Mouse (Mus musculus) olfactory bulb, adult 2 months (tissue): Measurements from ENCODE around the gene Blcap. TPM values are rescaled to one million over a fixed set of nuclear protein-coding genes. Genes with fewer than 3 reads are reported as not detected.

Experiments
- H3K27ac ChIP-seq: fragments of 200-500 bp; 2 replicates; pipeline ENCODE4 v1.5.1; 2012; ENCODE audit warnings: low read depth, low read length; ENCODE audit not compliant: insufficient read depth
- H3K4me1 ChIP-seq: fragments of 200-500 bp; 2 replicates; pipeline ENCODE4 v1.6.1; 2012; ENCODE audit warnings: low read length; ENCODE audit not compliant: control insufficient read depth, insufficient read depth
- H3K4me3 ChIP-seq: fragments of 200-500 bp; 2 replicates; pipeline ENCODE4 v1.5.1; 2012; ENCODE audit warnings: mild to moderate bottlenecking, low read depth, low read length, moderate library complexity; ENCODE audit not compliant: insufficient read depth
- CTCF ChIP-seq: fragments of 200-500 bp; IDR thresholded peaks from 2 replicates; pipeline ENCODE4 v1.5.1; 2012; ENCODE audit warnings: low read depth, mild to moderate bottlenecking, low read length, moderate library complexity; ENCODE audit not compliant: insufficient read depth
- POLR2A ChIP-seq: fragments of 200-500 bp; IDR thresholded peaks from 2 replicates; pipeline ENCODE4 v1.6.1; 2012; ENCODE audit warnings: mild to moderate bottlenecking, low read depth, low read length, moderate library complexity; ENCODE audit not compliant: insufficient read depth
- WGBS: fragments of 180-500 bp; shearing (Covaris S2); methylation state at CpG from one replicate; pipeline ENCODE4 v1.1.7; 2018; 5-methylcytosine and 5-hydroxymethylcytosine counted together
- polyA plus RNA-seq: library from polyadenylated mRNA; stranded (reverse); fragments of >200 nt; gene quantifications from 2 replicates; pipeline ENCODE4 v1.2.4, GENCODE M21; 2012; ENCODE audit warnings: low replicate concordance; ENCODE audit not compliant: missing spikeins, insufficient read depth, insufficient read length

Blcap gene
- polyA plus RNA-seq, 1 experiment = not detected

- 40% methylated on average over 2 of the region's 2 CpGs for WGBS
- H3K27ac ChIP-seq = no peak overlapping the region
- H3K4me3 ChIP-seq = no peak overlapping the region
- no peak for TF ChIP-seq CTCF
- no peak for TF ChIP-seq POLR2A
- H3K4me1 ChIP-seq = peaks cover 6% of the 10 kb centered on the region
Observed at GRCm38 (mm10) chr2:157572786-157573185, 1.7 kb upstream of the Blcap start.

DNA sequence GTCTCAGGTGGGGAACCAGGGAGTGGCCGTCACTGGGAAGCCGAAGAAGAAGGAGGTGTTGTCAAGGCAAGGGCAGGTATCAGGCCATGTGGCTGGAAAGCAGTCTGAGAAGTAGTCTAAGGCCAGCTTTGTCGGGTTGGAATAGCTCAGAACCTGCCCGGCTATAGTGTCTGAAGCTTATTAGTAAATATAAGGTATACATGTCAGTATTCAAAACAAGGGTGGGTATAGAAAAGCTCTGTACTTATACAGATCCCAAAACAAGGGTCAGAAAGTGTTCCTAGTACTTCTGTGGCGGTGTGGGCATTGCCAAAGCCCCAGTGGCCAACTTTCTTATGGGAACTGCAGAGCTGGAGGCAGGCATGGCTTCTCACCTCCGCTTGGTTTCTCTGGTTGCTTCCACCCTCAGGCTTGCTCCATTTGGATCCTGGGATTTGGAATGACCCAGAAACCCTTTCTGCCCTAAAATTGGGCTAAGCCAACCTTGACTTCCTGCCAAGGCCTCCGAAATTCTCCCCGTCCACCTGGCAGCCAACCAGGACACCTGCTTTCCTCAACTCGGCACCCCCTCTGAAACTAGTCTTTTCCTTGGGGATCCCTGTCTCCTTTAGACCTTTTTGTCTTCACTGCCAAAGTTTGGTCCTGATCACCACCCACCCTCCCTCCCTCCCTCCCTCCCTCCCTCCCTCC, 1.1 kb downstream of the Blcap start:
- TF ChIP-seq POLR2A (no peak), CTCF (no peak)
- 61% methylated on average over 9 of the region's 9 CpGs for WGBS
- Histone ChIP-seq H3K4me1 (peaks cover 10% of the 10 kb centered on the region), H3K27ac (no peak overlapping the region), H3K4me3 (no peak overlapping the region)

DNA sequence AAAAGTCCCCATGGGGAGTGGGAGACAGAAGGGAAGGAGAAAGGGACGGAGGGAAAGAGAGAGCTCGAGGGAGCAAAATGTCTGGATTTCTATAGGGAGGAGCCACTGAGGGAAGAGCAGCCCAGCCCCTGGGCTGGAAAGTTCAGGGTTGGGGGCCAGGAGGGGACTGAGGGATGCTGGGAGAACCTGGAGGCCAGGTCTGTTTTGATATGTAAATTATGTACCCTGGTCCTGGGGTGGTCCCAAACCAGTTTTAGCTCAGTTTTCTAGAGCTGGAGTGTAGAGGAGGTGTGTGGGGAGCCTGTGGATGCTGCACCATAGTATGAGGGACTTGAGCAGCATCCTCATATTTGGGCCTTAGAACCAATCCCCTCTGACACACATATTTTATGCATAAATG, 2.2 kb downstream of the Blcap start:
- peaks cover 10% of the 10 kb centered on the region for H3K4me1 ChIP-seq
- H3K4me3 ChIP-seq = no peak overlapping the region
- 47% methylated on average over 2 of the region's 2 CpGs for WGBS
- TF ChIP-seq POLR2A (no peak), CTCF (no peak)
- H3K27ac ChIP-seq = no peak overlapping the region

GRCm38 (mm10) chr2:157567235-157567961, 3.7 kb downstream of the Blcap start:
- WGBS = 84% methylated on average over 11 of the region's 11 CpGs

GRCm38 (mm10) chr2:157566260-157566952, 4.7 kb downstream of the Blcap start:
- TF ChIP-seq CTCF (no peak), POLR2A (peak; percentile 49; the same call in 1 of the 2 replicates)
- H3K4me3 ChIP-seq = peak overlapping the region; percentile 87
- peaks cover 14% of the 10 kb centered on the region for H3K4me1 ChIP-seq
- H3K27ac ChIP-seq = peak overlapping the region; percentile 99
- WGBS = 0% methylated on average over 36 of the region's 36 CpGs

More at GRCm38 (mm10) chr2:157567235-157567961, 3.7 kb downstream of the Blcap start:
- Histone ChIP-seq H3K4me3 (no peak overlapping the region), H3K27ac (no peak overlapping the region), H3K4me1 (peaks cover 8% of the 10 kb centered on the region)
- no peak for TF ChIP-seq CTCF
- no peak for TF ChIP-seq POLR2A

DNA sequence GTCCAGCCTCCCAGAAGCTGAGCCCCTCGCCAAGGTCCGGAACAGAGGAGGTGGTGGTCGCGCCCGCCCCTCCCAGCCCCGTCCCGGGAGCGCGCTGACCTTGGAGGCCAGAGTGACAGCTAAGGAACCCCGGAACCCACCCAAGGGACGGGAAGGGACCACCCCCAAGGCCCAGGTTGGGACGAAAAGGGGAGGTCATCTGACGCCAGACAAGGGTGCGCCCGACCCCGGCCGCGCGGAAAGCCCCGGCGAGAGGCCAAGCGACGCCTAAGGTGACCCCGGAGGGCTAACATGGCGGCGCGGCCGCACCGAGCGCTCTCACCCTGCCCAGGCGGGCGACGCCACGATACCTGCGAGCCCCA, 5.2 kb downstream of the Blcap start:
- peaks cover 16% of the 10 kb centered on the region for H3K4me1 ChIP-seq
- no peak for TF ChIP-seq CTCF
- 0 out of 2 replicates have a peak, but pooled peaks have one; percentile 7 for TF ChIP-seq POLR2A
- WGBS = under 1% methylated on average over 35 of the region's 35 CpGs
- peak overlapping the region; percentile 87 for H3K4me3 ChIP-seq
- H3K27ac ChIP-seq = peak overlapping the region; percentile 99

DNA sequence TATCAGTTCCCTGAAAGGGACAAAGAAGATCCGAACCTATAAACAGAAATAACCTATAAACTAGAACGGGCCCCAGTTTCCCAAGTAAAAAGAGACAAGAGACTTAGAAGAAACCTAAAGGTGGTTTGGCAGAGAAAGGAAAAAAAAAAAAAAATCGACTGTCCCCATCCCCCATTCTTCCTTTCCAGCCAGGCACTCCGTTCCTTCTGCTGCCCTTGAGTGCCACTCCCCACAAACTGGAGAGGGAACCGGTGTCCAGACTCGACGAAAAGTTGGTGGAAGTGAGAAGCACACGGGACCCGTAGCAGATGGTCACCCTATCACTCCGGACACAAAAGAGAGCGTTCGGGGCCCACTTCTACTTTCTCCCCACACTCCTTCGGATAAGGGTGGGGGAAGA, 5.6 kb downstream of the Blcap start:
- 6% methylated on average over 13 of the region's 13 CpGs for WGBS
- Histone ChIP-seq H3K4me3 (peak overlapping the region; percentile 87), H3K27ac (no peak overlapping the region), H3K4me1 (peaks cover 16% of the 10 kb centered on the region)
- TF ChIP-seq CTCF (no peak), POLR2A (no peak)

DNA sequence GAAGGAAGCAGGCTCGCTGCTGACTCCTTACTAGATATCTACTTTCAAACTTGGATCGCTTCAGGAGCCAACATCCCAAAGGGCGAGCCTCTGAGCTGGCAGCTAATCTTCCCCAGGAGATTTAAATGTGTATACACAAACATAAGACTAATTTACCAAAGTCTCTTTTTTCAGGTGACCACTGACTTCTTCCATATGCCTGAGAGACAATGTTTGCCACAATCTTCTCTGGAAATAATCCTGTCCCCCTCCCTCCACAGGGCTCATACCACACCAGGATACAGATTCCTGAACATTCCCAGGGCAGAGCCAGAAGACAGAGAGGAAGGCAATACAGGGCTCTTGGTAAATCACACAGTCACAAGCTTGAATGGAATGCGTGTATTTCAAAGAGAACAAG, 6.4 kb downstream of the Blcap start:
- no peak overlapping the region for H3K4me3 ChIP-seq
- TF ChIP-seq CTCF = no peak
- H3K27ac ChIP-seq = no peak overlapping the region
- WGBS = 53% methylated on average over 4 of the region's 4 CpGs
- H3K4me1 ChIP-seq = peaks cover 16% of the 10 kb centered on the region

GRCm38 (mm10) chr2:157563031-157563430, 8.0 kb downstream of the Blcap start:
- H3K4me3 ChIP-seq = no peak overlapping the region
- TF ChIP-seq POLR2A (no peak), CTCF (no peak)
- peaks cover 19% of the 10 kb centered on the region for H3K4me1 ChIP-seq
- 56% methylated on average over 2 of the region's 2 CpGs for WGBS
- no peak overlapping the region for H3K27ac ChIP-seq
